Mouse (Mus musculus) cerebellum, postnatal 14 days (tissue): ENCODE measurements around the gene Spon1.
A peak's percentile ranks its signal among the peaks of the same experiment; 100 is the strongest.

ENCODE experiments used
- DNase-seq, 2 experiments: peaks; one replicate each; pipeline ENCODE4 v3.0.0; 2021; ENCODE audit warnings: mixed read lengths in 2 of 2

Gene Spon1

DNA sequence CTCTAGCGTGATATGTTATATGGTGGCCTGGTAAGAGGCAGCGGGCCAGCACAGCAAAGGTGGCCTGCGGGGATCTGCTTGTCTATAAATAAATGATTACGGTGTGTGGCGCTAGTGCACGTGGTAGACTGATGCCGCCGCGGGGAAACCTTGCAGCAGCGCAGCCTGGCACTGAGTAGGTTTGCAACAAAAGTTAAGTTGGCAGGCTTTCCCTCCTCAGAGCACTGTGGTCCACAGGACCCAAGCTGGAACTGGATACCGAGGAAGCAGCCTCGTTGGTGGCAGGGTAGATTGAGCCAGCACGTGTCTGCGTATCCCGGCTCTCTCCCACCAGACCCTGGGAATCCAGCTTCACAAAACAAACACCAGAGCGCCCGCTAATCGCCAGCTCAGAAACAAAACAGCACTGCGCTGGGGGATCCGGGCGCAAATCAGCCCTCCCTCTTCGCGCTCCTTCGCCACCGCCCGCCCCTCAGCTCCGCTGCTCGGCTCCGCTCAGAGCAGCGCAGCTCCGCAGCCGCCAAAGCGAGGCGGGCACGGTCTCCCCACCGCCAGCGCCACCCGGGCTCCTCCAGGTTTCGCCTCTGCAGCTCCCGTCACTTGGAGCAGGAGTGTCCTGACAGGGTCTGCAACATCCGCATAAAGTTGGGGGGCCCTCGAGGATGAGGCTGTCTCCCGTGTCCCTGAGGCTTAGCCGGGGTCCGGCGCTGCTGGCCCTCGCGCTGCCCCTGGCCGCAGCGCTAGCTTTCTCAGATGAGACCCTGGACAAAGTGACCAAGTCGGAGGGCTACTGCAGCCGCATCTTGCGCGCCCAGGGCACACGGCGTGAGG is at the start of gene Spon1:
TSS of gene Spon1 (plus strand) at position 332 of the 831 bp plus-strand sequence.
- DNase-seq: peak; percentile 79 to 81

DNA sequence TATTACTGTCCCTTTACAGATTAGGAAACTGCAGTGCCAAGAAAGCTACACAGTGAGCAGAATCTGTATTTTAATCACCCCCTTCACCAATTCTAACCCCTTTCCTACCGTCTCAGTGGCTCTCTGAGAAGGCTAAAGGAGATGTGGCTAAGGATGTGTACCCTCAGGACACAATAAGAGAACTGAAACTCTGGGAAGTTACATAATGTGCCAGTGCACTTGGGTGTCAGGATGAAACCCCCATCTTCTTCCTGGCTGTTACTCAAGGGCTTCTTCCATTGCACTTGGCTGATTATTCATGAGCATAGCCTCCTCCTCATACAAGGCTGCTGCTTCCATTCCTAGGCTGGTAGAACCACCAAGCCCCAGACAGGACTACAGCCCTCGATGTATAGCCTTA is 43.8 kb upstream of the Spon1 start:
- DNase-seq: no peak

DNA sequence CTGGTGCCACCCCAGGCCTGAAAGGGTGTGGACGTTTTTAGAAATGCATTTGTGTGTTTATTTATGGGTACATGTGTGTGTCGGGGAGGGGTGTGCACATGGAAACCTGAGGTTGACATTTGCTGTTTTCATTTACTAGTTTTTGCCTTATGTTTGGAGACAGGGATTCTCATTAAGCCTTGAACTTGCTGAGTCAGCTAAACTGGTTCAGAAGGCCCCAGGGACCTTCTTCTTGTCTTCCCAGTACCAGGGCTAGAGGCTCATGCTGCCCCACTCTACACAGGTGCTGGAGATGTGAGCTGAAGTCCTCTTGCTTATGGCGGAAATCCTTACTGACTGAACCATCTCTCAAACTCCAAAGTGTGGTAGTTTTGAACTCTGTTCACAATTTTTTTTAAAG is 41.9 kb upstream of the Spon1 start:
- DNase-seq: no peak

DNA sequence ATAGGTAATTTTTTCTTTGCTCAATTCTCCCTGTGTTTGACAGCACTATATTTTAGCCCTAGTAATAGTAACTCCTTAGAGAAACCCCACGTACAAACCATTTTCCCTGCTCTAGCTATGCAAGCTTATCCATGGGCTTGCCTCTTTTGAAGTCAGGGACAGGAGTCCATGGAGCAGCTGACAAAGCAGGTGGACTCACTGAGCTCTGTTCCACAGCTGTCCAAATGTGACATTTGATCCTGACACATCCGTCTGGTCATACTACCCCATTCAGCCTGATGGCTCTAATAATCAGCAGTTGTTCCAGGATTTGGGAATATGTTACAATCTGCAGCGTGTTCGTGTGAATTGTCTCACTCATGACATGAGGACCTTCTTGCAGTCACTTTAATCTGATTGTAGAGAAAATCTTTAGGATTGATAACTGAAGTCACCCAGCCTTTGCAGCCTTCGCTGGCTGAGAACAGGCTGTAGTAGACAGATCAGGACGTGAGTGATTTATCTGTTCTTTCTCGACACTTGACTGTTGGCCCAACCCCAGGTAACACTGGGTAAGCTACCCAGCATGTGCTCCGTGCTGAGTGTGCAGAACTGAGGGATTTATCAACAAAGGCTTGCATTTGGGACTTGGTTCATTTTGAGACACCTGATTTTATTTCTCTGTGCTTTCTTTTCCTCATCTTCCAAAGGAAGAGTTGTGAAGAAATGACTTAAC is 37.6 kb upstream of the Spon1 start:
- DNase-seq: no peak

DNA sequence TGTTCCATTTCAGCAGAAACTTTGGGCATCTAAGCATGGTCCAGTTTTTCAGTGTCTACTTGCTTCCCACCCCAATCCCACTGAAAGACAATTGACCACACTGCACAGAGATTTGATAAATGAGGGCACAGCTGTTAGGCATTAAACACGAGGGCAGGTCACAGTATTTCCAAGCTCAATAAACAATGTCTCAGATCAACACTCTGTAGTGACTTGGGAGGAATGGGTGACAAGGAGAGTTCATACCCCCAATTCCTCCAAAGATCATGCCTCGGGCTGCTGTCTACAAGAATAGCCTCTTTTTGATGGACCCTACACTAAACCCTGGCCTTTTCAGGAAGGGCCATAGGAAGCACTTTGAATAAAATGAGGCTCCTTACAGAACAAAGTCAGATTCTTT is 36.9 kb upstream of the Spon1 start:
- no peak for DNase-seq

DNA sequence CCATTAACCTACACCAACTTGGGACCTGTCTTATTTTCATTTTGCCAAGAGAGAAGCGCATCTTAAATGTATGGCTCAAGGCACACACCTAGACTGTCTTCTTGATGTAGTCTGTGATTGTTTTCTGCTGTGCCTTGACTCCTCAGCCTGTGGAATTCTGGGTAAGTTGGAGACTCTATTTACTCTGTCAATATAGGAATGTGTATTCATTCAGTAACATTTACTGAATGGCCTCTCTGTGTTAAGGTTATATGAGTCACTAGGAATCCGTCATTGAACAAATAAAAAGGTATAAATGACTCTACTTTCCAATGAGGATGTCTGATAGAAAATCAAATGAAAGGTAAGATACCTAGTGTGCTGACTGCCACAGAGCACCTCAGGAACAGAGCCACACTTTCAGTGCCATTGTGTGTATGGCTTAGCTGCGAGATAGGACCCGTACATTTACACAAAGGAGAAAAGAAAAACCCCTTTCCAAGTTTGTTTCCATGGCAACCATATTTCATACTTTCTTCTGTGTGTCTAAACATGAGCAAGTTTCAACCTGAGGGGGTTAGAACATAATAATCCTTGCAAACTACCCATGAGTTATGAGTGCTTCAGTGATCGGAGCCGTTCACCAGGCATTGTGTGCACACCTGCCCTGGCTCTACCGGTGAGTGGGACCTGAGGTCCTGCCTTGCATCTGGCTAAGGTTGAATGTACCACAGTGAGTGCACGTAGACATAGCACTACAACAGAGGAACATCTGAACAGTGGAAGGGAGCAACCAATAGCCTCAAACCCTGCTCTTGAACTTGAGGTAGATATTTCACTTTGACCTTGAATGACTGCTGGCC is 35.2 kb upstream of the Spon1 start:
- DNase-seq: no peak

DNA sequence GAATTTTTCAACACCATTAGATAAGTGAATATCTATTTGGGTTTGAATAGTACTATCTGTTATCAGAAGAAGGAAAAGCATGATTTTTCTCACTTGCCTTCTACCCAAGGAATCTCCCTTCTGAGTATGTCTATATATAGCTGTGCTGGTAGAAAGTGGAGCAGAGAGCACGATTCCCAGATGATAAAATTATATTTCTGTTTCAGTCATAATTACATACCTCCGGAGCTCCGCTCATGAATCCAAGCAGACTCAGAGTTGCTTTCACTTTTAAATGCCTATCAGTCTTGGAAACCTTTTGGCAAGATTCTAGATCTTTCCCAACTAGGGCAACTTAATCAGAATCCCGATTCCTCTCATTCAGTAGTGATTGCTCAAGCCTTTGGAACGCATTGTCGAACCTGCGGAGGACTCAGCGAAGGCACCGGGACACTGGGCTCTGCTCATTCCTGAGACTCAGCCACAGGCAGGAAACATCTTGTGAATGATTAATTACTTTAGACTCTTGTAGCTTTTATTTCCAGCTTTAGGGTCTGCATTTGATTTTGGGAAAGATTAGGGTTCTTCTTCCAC is 27.9 kb upstream of the Spon1 start:
- DNase-seq: no peak

DNA sequence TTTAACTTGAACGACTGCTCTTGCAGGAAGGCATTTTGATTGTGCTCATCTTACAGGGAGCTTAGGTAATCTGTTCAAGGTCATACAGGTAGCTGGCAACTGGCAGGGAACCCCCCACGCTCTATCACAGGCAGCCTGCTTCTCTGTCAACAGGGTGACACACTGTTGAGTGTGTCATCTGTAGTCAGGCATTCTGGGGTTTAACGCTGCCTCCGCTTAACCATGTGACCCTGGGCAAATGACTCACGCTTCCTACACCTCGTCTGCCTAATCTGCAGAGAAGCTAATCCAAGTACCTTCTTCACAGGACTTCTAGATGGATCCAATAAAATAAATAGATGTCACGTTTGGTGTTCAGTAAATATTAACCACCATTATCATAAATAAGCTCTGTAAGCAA is 26.6 kb upstream of the Spon1 start:
- no peak for DNase-seq

DNA sequence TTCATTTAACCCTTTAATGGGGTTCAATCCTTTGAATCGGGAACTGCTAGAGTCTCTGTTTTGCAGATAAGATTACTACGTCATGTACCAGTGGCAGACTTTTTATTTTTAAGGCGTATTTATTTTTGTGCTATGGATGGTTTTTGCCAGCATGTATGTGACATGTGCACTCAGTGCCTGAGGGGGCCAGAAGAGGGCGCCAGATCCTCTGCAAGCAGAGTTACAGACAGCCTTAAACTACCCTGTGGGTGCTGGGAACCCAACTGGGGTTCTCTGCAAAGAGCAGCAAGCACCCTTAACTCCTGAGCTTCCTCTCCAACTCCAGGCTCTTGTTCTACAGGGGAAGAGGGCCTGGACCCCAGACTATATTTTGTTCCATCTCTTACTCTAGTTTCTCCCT is 23.2 kb upstream of the Spon1 start:
- DNase-seq: no peak

DNA sequence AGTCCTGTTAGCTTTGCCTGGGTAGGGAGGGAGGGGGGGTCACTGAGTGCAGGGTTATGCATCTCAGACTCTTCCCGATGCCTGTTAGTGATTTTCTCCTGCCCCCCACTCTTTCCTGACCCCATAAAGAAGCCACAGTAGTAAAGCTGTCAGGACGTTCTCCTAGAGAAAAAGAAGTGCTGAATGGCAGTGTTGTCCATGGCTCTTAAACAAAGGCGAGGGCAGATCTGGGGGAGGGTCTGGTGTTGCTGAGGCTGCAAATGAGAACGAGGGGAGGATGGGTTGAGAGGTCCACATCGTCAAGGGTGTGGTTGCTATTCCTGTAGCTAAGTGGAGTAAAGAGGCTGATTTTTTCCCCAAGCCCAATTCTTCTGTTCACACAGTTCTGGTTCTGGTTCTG is 21.8 kb upstream of the Spon1 start:
- DNase-seq: no peak

DNA sequence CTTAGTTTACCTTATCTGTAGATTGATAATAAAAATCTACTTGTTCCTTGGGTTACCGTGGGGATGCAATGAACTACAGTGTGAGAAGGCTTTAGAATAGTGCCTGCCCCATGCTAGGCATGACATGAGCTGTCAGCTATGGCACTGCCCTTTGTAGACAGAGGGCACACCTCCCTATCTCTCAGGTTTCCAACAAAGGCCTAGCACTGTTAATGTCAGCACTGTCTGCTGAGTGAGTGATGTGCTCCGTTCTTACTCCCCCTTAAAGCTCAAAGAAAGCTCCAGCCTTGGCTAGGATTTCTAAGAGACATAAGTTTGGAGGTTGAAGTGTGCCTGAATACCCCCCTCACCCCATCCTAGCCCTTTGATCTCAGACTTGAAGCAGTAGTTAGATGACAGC is 9.2 kb upstream of the Spon1 start:
- DNase-seq: no peak

DNA sequence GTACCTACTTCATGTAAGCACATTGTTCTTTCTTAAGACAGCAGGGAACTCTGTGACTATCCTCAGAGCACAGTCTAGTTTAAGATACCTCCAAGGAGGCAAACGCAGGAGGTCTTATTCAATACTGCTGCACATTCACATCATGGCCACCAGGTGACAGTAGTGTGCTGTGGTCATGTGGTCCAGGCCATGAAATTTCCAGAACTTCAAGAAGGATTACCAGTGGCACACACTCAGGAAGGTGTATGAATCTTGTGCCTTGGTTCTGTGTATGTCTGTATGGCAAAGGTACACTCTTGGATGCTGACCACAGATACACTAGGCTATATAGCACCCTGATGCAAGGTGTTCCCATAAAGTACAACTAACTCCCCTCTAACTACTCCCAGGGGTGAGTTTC is 6.6 kb upstream of the Spon1 start:
- peak; percentile 68 to 81 for DNase-seq

DNA sequence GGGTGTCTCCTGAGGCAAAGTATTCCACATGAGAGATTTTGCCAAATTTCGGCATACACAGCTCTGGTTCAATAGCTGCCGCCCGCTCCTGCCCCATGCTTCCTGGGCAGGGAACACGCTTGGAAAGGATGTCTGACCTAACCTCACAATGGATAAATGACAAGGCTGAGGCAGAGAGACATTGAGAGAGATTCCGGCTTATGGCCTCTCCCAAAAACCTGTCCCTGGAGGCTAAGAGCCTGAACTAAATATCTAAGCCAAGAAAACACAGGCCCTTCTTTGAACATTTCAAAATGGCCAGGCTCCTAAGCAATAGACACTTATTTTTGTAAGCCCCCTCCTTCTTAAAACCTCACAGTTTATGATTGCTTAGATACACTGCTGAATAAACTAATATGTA is 665 bp upstream of the Spon1 start:
- no peak for DNase-seq

DNA sequence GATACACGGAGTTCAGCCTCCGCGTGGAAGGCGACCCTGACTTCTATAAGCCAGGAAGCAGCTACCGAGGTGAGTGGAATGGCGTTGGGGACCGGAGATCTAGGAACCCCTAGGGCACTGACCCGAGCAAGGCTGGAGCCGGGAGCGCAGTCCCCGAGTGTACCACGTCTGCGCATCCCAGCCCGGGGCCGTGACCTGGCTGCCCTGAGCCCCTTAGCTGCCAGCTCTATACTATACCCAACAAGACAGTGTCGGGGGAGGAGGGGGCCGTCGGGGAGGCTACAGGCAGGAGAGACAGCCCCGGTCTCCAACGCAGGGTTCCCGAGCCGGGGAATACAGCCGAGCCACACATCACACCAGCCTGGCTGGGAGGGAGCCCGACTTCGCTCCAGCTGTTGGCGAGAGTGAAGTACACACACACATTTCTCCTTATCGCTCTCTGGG is 722 bp downstream of the Spon1 start:
- peak; percentile 59 to 63 for DNase-seq

DNA sequence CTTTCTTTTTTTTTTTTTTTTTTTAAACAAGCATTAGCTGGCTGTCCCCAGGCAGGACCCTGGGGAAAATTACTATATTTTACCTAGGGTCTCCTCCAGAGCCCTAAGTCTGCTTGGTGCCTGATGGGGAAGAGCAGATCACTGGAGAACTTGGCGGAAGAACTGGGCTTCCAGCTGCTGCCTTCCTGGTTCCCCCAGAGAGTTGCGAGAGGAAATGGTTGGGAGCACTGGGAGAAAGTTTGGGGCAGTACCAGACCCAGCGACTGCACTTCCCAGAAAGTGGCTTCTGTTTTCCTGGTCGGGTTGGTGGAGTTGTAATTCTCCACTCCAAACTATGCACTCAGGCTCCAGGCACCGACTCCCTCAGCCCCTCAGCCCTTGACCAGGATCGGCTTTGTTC is 1.7 kb downstream of the Spon1 start:
- no peak for DNase-seq

DNA sequence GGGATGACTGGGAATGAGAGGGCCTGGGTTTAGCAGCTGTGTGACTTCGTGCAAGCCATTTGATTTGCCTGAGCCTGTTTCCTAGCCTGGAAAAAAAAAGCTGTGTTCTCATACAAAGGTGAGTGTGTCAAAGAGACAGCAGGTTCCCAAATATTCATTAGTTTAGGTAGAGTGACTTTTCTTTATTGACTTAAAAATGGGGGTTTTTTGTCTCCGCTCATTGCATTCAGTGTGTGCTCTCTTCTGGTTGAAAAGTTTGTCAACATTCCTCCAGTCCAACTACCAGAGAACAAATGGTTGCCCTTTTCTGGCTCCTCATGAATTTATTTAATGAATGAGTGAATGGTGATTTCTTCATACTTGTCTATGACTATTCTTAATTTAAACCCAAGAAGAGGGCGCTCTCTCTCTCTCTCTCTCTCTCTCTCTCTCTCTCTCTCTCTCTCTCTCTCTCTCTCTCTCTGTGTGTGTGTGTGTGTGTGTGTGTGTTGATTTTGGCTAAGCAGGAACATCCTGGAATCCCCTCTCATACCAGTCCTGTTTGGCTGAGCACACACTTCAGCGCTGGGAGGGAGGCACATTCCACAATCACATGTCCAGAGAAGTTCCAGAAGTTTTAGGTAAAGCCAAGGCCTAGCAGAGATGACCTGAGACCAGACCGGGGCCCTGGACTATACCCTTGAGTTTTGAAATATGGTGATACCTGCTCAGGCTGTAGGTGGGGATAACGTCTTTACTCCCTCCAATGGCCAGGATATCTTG is 2.6 kb downstream of the Spon1 start:
- no peak for DNase-seq

DNA sequence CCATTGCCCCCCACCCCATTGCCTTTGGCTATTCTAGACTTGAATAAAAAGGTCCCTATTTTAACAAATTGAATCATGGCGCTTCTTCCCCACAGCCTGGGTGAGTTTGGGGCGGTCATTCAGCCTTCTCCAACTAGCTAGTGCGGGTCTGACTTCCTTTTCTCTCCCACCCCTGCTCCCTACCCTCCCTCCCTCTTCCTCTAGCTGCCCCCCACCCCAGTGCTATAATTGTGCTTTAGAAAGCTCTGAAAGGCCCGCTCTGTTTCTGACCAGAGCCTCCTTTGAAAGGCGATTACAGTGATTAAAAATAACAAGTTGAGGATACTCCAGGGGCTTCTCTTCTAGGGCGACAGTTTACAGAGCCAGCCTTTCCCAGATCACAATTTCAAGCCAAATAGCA is 3.5 kb downstream of the Spon1 start:
- no peak for DNase-seq

DNA sequence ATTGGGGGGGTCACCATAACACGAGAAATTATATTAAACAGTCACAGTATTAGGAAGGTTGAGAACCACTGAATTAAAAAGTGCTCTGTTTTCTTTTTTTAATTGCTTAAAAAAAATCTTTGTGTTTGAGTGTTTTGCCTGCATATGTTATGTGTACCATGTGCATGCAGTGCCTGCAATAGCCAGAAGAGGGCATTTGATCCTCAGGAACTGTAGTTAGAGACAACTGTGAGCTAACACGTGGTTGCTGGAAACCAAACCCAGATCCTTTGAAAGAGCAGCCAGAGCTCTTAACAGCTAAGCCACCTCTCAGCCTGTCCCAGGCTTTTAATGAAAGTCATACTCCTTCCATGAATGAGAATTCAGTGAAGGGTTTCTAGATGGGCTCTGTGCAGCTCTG is 6.3 kb downstream of the Spon1 start:
- peak in 1 of 2 experiments; percentile 69 for DNase-seq

DNA sequence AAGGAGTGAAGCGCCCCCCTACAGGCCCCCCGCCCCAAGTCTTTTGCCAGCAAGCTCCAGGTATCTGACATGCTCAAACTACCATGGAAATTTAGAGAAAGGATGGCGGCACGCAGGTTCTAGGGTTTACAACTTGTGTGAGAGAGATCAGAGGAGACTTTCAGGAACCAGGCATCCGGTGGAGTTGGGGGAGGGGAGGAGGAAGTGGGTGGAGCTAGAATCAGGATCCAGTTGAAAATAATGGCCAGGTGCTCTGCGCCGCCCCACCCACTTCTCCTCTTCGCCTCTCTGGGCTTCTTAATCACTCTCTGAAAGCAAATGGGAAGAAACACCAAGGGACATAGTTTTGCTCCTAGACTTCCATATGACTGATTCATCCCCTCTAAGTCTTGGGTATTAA is 7.6 kb downstream of the Spon1 start:
- DNase-seq: no peak

DNA sequence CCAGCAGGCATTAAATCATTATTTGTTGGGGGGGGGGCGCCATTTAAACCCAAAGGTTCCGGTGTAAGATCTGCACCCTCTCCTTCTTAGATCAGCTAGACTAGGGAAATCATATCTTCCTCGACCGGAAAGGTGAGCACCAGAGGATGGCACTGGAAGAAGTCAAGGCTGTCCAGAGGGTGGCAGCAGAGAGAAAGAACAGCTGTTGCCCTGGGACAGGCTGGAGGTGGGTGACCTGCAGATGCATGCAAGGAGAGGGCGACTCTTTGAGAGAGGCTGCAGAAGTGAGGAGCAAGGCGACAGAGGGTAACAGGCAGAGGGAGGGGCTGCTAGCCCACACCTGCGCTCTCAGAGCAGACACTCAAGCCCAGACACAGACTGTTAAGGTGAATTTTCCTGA is 8.2 kb downstream of the Spon1 start:
- DNase-seq: peak; percentile 76 to 82

DNA sequence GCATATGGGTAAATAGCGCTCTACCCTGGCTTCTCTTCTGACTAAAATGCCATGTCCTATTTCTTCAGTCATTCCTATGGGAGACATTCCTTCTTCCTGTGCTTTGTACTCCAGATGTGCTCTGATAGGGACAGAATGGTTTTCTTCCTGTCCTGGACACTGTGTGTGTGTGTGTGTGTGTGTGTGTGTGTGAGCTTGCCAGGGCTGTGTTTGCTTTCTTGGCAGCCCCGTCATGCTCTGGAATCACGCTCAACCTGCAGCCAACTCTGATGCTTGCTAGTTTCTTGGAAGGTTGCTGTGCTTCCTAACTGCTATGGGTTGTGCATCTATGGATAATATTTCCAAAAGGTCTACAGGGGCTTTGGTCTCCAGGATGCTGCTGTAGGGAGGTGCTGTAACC is 9.1 kb downstream of the Spon1 start:
- DNase-seq: peak; percentile 61 to 63

DNA sequence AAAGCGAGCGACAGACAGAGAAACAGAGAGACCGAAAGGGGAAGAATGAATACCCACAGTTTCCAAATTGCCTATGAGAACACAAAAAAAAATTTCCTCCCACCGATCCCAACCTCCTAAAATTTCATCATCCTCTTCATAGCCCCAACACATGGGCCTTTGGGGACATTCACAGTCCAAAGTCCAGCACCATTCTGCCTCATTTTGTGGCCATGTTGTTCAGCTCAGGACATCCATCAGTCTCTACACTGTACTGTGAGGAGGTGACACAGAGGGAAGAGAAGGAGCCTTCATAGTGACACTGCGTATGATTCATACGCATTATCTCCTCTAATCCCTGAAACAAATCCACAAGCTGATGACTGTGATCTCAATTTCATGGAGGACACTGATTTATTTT is 12.7 kb downstream of the Spon1 start:
- no peak for DNase-seq
